Mouse (Mus musculus) erythroblast, adult 5-6 weeks (primary cell): ENCODE measurements around the gene Mgam. TPM values are rescaled to one million over a fixed set of nuclear protein-coding genes. Genes with fewer than 3 reads are reported as not detected.
"Not testable (repeated sequence)": the region's sequence is repeated elsewhere in the genome, so short reads cannot be mapped to it uniquely, and the experiment has no call there.

Experiments used
- ATAC-seq: replicated peaks from 2 replicates; pipeline ENCODE4 v1.8.0; 2016; ENCODE audit warnings: moderate number of reproducible peaks, mild to moderate bottlenecking, moderate TSS enrichment, inconsistent platforms; ENCODE audit not compliant: poor library complexity, low FRiP score, severe bottlenecking
- total RNA-seq, 2 experiments: library from RNA; stranded (forward) in 1 of 2; stranded (reverse) in 1 of 2; fragments of 150-400 nt in 1 of 2; fragments of 200-764, 138-1000 nt in 1 of 2; gene quantifications; 2 replicates each; pipeline versions ENCODE4 v1.2.3 to v1.2.4; 2015 to 2017; ENCODE audit warnings: low replicate concordance in 2 of 2

The Mgam gene
- total RNA-seq (2015; ENCODE audit: low replicate concordance) = 18.4 and 24.8 TPM in 2 replicates
- 8.1 and 23.0 TPM in 2 replicates for total RNA-seq (2017; ENCODE audit: low replicate concordance)

DNA sequence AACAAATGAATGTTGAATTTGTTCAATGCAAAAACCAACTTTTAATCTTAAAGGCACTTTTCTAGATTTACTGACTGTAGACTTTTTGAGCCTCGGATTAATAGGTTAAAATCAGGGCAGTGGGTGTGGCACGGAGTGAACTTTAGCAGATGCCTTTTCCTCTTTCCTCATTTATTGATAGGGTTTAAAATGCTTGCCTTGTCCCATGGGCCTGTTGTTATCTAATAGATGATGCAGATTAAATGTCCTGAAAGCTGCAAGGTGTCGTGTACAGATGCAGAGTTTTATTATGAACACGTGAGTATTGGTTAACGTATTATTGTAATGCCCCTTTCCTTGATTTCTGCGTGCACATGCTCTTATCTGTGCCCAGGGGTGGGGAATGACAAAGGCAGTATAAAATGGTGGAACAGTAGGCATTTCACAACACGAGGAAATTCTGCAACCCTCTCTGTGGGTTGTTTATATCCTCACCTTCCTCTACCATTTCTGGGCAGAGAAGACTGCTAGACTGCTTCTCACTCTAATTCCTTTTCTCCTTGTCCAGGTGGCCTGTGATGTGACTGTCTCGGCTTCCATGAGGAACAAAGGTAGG, at the start of gene Mgam:
Mgam (plus strand) TSS at position 426 of the 595 bp plus-strand sequence.
- ATAC-seq = no peak

DNA sequence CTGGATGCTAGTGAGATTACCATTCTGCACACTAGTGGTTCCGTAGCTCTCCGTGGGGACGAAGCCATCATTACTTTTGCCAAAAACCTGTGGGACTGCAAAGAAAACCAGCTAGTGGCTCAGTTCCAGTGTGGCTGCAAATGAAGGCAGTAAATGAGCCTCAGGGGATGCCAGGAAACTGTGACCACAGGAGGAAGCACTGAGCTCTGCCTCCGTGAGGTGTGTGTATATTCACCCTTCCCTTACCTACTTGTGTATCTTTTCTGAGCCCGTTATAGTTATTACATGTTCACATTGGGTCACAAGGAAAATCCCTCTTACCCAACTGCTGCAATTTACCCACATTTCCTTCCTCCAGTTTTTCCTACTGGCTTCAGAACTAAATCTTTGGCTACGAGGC, 44.3 kb upstream of the Mgam start:
- no peak for ATAC-seq

DNA sequence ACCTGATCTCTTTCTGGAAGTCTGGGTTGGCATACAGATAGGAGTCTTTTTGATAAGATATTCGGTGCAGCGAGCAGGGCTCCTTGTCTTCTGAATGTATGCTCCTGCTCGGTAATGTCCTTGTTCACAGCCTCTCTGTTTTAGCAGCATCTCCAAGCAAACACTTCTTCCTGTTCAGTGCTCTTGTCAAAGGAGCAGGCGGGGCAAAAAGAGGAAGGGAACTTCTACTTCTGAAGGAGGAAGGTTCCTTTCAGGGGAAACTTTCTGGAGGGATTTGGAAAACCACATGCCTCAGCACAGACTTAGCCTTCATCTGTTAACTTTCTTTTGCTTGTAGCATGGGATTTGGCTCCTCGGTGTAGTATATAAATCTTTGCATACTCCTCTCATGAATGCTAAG, 43.0 kb upstream of the Mgam start, which contains the start of gene Clec5a:
Clec5a (minus strand) TSS at position 177 of the 400 bp plus-strand sequence.
- ATAC-seq = no peak

- ATAC-seq = no peak
Measured at GRCm38 (mm10) chr6:40588346-40588745, 40.3 kb upstream of the Mgam start.

- no peak for ATAC-seq
Measured at GRCm38 (mm10) chr6:40594804-40595550, 33.7 kb upstream of the Mgam start.

DNA sequence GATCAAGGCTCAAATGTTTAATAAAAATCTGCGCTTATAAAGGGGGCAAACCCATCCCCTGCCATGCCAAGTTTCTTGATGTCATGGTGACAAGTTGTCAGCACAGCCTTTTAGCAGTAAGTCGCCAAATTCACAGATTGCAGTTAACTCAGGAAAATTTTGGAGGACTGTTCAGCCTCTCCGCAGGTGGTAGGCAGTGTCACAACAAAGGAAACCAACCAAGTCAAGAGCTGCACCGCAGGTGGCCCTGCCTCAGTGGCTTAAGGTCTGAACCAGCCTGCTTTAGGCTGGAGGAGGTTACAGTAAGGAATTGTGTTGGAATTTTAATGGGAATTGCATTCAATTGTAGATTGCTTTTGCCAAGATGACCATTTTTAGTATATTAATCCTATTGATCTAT, 30.1 kb upstream of the Mgam start:
- ATAC-seq = not testable (repeated sequence)

DNA sequence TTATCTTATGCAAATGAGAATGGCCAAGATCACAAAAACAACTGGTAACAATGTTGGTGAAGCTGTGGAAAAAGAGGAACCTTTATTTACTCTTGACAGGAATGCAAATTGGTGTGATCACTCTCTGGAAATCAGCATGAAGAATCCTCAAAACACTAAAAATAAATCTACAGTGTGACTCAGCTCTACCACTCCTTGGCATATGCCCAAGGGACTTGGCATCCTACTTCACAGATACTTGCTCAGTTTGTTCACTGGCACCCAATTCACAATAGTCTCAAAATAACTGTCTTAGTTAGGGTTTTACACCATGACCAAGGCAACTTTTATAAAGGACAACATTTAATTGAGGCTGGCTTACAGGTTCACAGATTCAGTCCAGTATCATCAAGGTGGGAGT, 21.2 kb upstream of the Mgam start:
- no peak for ATAC-seq

GRCm38 (mm10) chr6:40610244-40610643, 18.4 kb upstream of the Mgam start:
- no peak for ATAC-seq

- ATAC-seq = no peak
Measured at GRCm38 (mm10) chr6:40613260-40613852, 15.3 kb upstream of the Mgam start, which contains the start of gene Tas2r138. Gene Tas2r138 (minus strand): TSS chr6:40613310.

- no peak for ATAC-seq
Measured at GRCm38 (mm10) chr6:40617965-40618364, 10.7 kb upstream of the Mgam start.

GRCm38 (mm10) chr6:40626111-40626510, 2.5 kb upstream of the Mgam start:
- no peak for ATAC-seq

DNA sequence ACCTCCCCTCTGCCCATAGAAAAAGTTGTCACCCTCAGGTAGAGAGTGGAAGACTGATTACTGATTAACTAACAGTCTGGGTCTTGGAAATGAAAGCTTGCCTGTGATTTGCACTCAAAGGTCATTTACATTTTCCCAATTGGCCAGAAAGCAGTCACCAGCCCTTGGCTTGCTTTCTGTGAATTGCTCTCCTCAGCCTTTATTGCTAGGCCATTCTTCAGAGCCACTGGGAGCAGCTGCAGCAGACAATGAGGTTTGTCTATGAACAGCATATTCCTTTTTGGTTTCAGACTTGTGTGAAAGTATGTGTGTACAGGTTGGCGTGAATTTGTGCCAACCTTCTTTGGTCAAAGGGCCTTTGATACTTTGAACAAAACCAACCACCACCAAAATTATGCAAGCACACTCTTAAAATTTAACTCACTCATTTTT, 6.0 kb downstream of the Mgam start:
- no peak for ATAC-seq

GRCm38 (mm10) chr6:40635559-40635958, 6.9 kb downstream of the Mgam start:
- ATAC-seq = no peak

DNA sequence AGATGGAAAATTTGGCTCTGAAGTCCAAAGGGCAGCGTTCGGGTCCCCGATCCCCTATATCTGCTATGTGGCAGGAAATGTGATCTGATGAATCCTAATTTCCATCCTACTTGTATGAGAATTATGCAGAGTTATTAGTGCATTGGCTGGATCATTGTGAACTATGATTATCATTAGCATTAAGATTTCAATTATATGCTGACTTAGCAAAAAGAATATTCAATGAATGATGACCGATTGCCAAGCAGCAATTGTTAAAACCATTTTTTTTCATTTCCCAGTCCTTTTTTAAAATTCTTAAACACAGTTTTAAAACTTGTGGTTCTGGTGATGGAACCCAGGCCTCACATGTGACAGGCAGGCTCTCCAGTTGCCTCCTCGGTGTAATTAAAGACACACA, 9.1 kb downstream of the Mgam start:
- ATAC-seq = no peak

DNA sequence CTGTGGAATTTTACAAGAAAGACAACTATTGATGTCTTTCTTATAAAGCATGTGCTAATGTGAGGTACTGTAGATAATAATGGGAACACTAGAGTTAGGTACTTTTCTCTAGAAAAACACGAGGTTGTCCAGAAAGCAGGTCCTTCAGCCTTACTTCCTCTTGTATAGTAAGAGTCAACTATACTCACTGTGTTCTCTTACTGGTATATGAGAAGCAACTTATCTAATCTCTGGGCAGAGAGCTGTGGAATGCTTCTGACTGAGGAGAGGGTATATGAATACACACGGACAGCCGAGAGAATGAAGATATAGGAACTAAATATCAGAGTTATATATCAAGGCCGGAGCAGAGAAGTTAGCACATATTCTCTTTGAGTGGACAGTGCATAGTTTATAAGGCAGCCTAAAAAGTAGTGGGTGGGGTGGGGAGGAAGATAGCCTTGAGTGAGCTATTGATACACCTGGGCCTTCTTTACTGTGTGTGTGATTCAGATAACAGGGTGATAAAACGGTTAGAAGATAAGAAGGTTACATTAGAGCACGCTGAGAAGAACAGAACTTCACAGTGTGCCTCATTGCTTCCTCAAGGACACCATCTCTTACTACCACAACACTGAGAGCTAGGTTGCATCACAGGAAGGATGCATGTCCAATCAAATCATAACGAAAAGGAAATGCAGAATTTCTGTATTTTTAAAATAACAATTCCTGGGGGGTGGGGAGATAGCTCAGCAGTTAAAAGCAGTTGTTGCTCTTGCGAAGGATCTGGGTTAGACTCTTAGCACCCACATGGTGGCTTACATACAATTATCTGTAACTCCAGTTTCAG, 12.3 kb downstream of the Mgam start:
- no peak for ATAC-seq

- ATAC-seq = no peak
Measured at GRCm38 (mm10) chr6:40645701-40646100, 17.1 kb downstream of the Mgam start.

- no peak for ATAC-seq
Measured at GRCm38 (mm10) chr6:40650953-40651352, 22.3 kb downstream of the Mgam start.

GRCm38 (mm10) chr6:40660930-40661329, 32.3 kb downstream of the Mgam start:
- ATAC-seq = no peak

- no peak for ATAC-seq
Measured at GRCm38 (mm10) chr6:40689180-40689579, 60.5 kb downstream of the Mgam start.

DNA sequence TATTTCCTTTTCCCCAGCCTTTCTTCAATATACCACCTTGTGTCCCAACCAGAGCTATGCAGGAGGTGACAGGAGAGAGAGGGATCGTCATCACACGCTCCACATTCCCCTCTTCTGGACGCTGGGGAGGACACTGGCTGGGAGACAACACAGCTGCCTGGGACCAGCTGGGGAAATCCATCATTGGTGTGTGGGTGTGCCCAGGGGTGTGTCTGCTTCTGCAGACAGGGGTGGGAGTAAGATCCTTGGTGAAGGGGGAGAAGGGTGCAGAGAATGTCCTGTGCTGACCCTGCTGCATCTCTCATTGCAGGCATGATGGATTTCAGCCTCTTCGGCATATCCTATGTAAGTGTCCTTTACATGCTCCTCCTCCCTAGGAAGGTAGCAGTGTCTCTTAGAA, 63.4 kb downstream of the Mgam start:
- not testable (repeated sequence) for ATAC-seq
